In the genomic region with DNA sequence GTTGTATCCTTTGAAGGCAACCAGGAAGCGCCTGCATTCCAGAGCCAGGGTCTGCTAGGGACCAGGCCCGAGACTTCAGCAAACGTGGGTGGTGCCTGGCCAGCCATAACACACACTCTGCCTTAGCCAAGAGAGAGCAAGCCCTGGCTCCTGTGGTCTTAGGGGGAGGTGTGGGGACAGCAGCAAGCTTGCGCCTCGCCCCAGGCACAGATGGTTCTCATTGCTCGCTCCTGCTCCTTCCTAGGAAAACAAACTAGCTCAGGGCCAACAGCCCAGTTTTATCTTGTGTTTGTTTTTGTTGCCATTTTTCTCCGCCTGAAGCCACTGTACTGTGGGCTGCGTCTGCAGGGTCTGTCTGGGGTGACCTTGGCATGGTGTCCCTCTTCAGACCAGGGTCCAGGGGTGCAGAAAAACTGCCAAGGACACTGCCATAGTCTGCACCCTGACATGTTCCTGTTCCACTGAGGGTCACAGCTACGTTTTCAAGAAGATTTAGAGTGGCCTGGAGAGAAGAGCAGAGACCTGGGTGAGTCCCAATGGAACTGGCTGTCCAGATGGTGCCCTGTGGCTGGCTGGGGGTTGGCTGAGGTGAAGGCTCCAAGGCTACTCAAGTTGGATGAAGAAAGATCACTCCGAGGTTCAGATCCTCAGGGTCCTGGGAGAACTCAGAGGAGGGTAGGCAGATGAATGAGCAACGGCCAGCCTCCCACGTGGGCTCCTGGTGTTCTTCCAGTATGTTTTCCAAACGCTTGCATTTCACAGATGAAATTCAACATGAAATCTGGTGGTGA, we compare ENCODE assay signal across 8 mouse cellular contexts. TPM values are rescaled to one million over a fixed set of nuclear protein-coding genes. Genes with fewer than 3 reads are reported as not detected.
DNase-seq lines count a peak whose midpoint lies in the region; ATAC-seq lines count a peak whose summit lies in the region.

No protein-coding gene starts in this region.

- H3K9ac ChIP-seq in forebrain, embryonic 12.5 days, result peak overlapping the region; percentile 96; the same call in 1 of the 2 replicates
- H3K9ac ChIP-seq in midbrain, embryonic 13.5 days (replicated peaks), result peak overlapping the region; percentile 98

- H3K9me3 ChIP-seq in forebrain, embryonic 12.5 days, result no peaks in the 10 kb centered on the region
- no peaks in the 10 kb centered on the region for H3K9me3 ChIP-seq in limb, embryonic 10.5 days (replicated peaks)
- H3K9me3 ChIP-seq in midbrain, embryonic 13.5 days, result no peaks in the 10 kb centered on the region

- no peaks in the 10 kb centered on the region for H3K27me3 ChIP-seq in forebrain, embryonic 12.5 days
- no peaks in the 10 kb centered on the region for H3K27me3 ChIP-seq in limb, embryonic 10.5 days (ENCODE audit: low read depth, poor library complexity, severe bottlenecking)
- H3K27me3 ChIP-seq in midbrain, embryonic 13.5 days, result no peaks in the 10 kb centered on the region

- H3K4me2 ChIP-seq in forebrain, embryonic 12.5 days, result peak overlapping the region; percentile 96
- peak overlapping the region; percentile 96 for H3K4me2 ChIP-seq in midbrain, embryonic 13.5 days (replicated peaks)

- H3K4me3 ChIP-seq in forebrain, embryonic 12.5 days (replicated peaks), result peak overlapping the region; percentile 90; the same call in 1 of the 2 replicates
- H3K4me3 ChIP-seq in limb, embryonic 10.5 days, result peak overlapping the region; percentile 86
- H3K4me3 ChIP-seq in midbrain, embryonic 13.5 days (replicated peaks), result peak overlapping the region; percentile 96

- DNase-seq in adrenal gland, adult 2 months, result peak; percentile 46
- no peak for DNase-seq in adrenal gland, postnatal 4 days (ENCODE audit: low spot score in 2 of 2)
- DNase-seq in heart, postnatal 14 days, result peak; percentile 68 to 75
- peak; percentile 75 for DNase-seq in limb, embryonic 10.5 days (ENCODE audit: low spot score)

- H3K27ac ChIP-seq in forebrain, embryonic 12.5 days, result peak overlapping the region; percentile 87
- H3K27ac ChIP-seq in limb, embryonic 10.5 days, result peak overlapping the region; percentile 95
- peak overlapping the region; percentile 97 for H3K27ac ChIP-seq in midbrain, embryonic 13.5 days

- intact Hi-C loops in heart, postnatal 14 days (cut with DNase I), result loop anchor here (5.0 kb wide), 1 partner anchor 38 kb away; a partner anchor contains a TSS

- WGBS in forebrain, embryonic 12.5 days, result 73% methylated on average over 13 of the region's 13 CpGs
- WGBS in limb, embryonic 10.5 days, result 29% methylated on average over 13 of the region's 13 CpGs
- WGBS in midbrain, embryonic 13.5 days, result 69% methylated on average over 13 of the region's 13 CpGs

- no peak for ATAC-seq in forebrain, embryonic 12.5 days (ENCODE audit: low FRiP score)
- ATAC-seq in midbrain, embryonic 13.5 days, result 0 out of 2 replicates have a peak, but pooled peaks have one; percentile 4
- ATAC-seq in megakaryocyte progenitor cell, adult 5-6 weeks (replicated peaks; ENCODE audit: poor library complexity), result no peak
- no peak for ATAC-seq in inflammation-experienced regulatory T-cells, adult 6 months

- H3K36me3 ChIP-seq in forebrain, embryonic 12.5 days (replicated peaks), result no peaks in the 10 kb centered on the region; the same call in none of the 2 replicates
- H3K36me3 ChIP-seq in limb, embryonic 10.5 days, result peaks cover 25% of the 10 kb centered on the region
- no peaks in the 10 kb centered on the region for H3K36me3 ChIP-seq in midbrain, embryonic 13.5 days

- peaks cover 56% of the 10 kb centered on the region for H3K4me1 ChIP-seq in forebrain, embryonic 12.5 days
- peaks cover 71% of the 10 kb centered on the region for H3K4me1 ChIP-seq in limb, embryonic 10.5 days
- peaks cover 49% of the 10 kb centered on the region for H3K4me1 ChIP-seq in midbrain, embryonic 13.5 days (replicated peaks)

RNA-seq across cellular contexts. Expression of a gene that starts 0.8 kb away (rescaled TPM):
- 10 to 100 TPM in 1 of 2 experiments, 1 to 10 TPM in 1; 9.4 to 14.9 TPM for total RNA-seq in adrenal gland, adult 2 months (2021)
- 20.0 and 24.1 TPM in 2 replicates for polyA plus RNA-seq in adrenal gland, adult 2 months (2012; rRNA removed)
- total RNA-seq in adrenal gland, postnatal 4 days (2021), result 10 to 100 TPM; 33.7 to 39.7 TPM
- 102 and 108 TPM in 2 replicates for polyA plus RNA-seq in forebrain, embryonic 12.5 days (2016; fragmentation: Nextera tagmentation; extraction: Ambion mirVana)
- total RNA-seq in heart, postnatal 14 days (2021), result 100 to 1,000 TPM; 200 to 237 TPM
- 83.6 and 91.4 TPM in 2 replicates for polyA plus RNA-seq in limb, embryonic 10.5 days (2016; fragmentation: Nextera tagmentation; extraction: Ambion mirVana)
- polyA plus RNA-seq in midbrain, embryonic 13.5 days (2015; fragmentation: Nextera tagmentation; extraction: Ambion mirVana), result 147 and 162 TPM in 2 replicates
- total RNA-seq in megakaryocyte progenitor cell, adult 5-6 weeks (2015), result 6.7 and 7.1 TPM in 2 replicates
- total RNA-seq in megakaryocyte progenitor cell, adult 5-6 weeks (2017), result 7.4 and 11.9 TPM in 2 replicates
- polyA plus RNA-seq in inflammation-experienced regulatory T-cells, adult 6 months (2017; shearing (Covaris generic)), result 1 to 10 TPM; 3.8 to 5.0 (median 5.0) TPM

RNA-seq across cellular contexts. Expression of a gene that starts 20.1 kb away (rescaled TPM):
- 1 to 10 TPM in 1 of 2 experiments, under 1 TPM in 1; 0.58 to 1.0 TPM for total RNA-seq in adrenal gland, adult 2 months (2021)
- polyA plus RNA-seq in adrenal gland, adult 2 months (2012; rRNA removed), result 0.51 and 0.83 TPM in 2 replicates
- 1 to 10 TPM; 3.1 TPM for total RNA-seq in adrenal gland, postnatal 4 days (2021)
- polyA plus RNA-seq in forebrain, embryonic 12.5 days (2016; fragmentation: Nextera tagmentation; extraction: Ambion mirVana), result 0.34 and 0.45 TPM in 2 replicates
- total RNA-seq in heart, postnatal 14 days (2021), result under 1 TPM; 0.10 to 0.17 TPM
- 0.01 TPM in 1 of 2 replicates, not detected in the other for polyA plus RNA-seq in limb, embryonic 10.5 days (2016; fragmentation: Nextera tagmentation; extraction: Ambion mirVana)
- 0.17 and 0.23 TPM in 2 replicates for polyA plus RNA-seq in midbrain, embryonic 13.5 days (2015; fragmentation: Nextera tagmentation; extraction: Ambion mirVana)
- not detected in 2 replicates for total RNA-seq in megakaryocyte progenitor cell, adult 5-6 weeks (2015)
- not detected in 2 replicates for total RNA-seq in megakaryocyte progenitor cell, adult 5-6 weeks (2017)
- polyA plus RNA-seq in inflammation-experienced regulatory T-cells, adult 6 months (2017; shearing (Covaris generic)), result under 1 TPM in 1 of 3 experiments, not detected in 2; 0.04 TPM

RNA-seq across cellular contexts. Expression of a gene that starts 37.4 kb away (rescaled TPM):
- total RNA-seq in adrenal gland, adult 2 months (2021), result 10 to 100 TPM; 20.6 to 25.6 TPM
- polyA plus RNA-seq in adrenal gland, adult 2 months (2012; rRNA removed), result 30.6 and 31.1 TPM in 2 replicates
- 10 to 100 TPM; 17.5 to 18.6 TPM for total RNA-seq in adrenal gland, postnatal 4 days (2021)
- polyA plus RNA-seq in forebrain, embryonic 12.5 days (2016; fragmentation: Nextera tagmentation; extraction: Ambion mirVana), result 34.5 and 36.3 TPM in 2 replicates
- 10 to 100 TPM; 15.5 to 16.3 TPM for total RNA-seq in heart, postnatal 14 days (2021)
- 33.9 and 36.8 TPM in 2 replicates for polyA plus RNA-seq in limb, embryonic 10.5 days (2016; fragmentation: Nextera tagmentation; extraction: Ambion mirVana)
- 28.1 and 30.6 TPM in 2 replicates for polyA plus RNA-seq in midbrain, embryonic 13.5 days (2015; fragmentation: Nextera tagmentation; extraction: Ambion mirVana)
- 6.4 and 6.8 TPM in 2 replicates for total RNA-seq in megakaryocyte progenitor cell, adult 5-6 weeks (2015)
- total RNA-seq in megakaryocyte progenitor cell, adult 5-6 weeks (2017), result 5.8 and 6.9 TPM in 2 replicates
- 1 to 10 TPM; 7.6 to 8.7 (median 7.6) TPM for polyA plus RNA-seq in inflammation-experienced regulatory T-cells, adult 6 months (2017; shearing (Covaris generic))

RNA-seq across cellular contexts. Expression of a gene that starts 46.2 kb away (rescaled TPM):
- total RNA-seq in adrenal gland, adult 2 months (2021), result 1 to 10 TPM; 1.3 to 1.7 TPM
- polyA plus RNA-seq in adrenal gland, adult 2 months (2012; rRNA removed), result 4.9 and 5.0 TPM in 2 replicates
- 1 to 10 TPM; 1.1 to 1.2 TPM for total RNA-seq in adrenal gland, postnatal 4 days (2021)
- polyA plus RNA-seq in forebrain, embryonic 12.5 days (2016; fragmentation: Nextera tagmentation; extraction: Ambion mirVana), result 1.3 TPM in 2 replicates
- 1 to 10 TPM; 1.3 to 1.5 TPM for total RNA-seq in heart, postnatal 14 days (2021)
- polyA plus RNA-seq in limb, embryonic 10.5 days (2016; fragmentation: Nextera tagmentation; extraction: Ambion mirVana), result 0.49 and 0.54 TPM in 2 replicates
- polyA plus RNA-seq in midbrain, embryonic 13.5 days (2015; fragmentation: Nextera tagmentation; extraction: Ambion mirVana), result 1.4 and 2.3 TPM in 2 replicates
- total RNA-seq in megakaryocyte progenitor cell, adult 5-6 weeks (2015), result 27.3 and 33.3 TPM in 2 replicates
- 99.2 and 121 TPM in 2 replicates for total RNA-seq in megakaryocyte progenitor cell, adult 5-6 weeks (2017)
- polyA plus RNA-seq in inflammation-experienced regulatory T-cells, adult 6 months (2017; shearing (Covaris generic)), result 1 to 10 TPM in 2 of 3 experiments, under 1 TPM in 1; 0.53 to 2.1 (median 1.1) TPM

Comparison
In these comparisons a context has a peak if more than half of its experiments do, and no peak if none do; other contexts are left out.
1. DNase-seq: peak in adrenal gland, adult 2 months (single experiment), heart, postnatal 14 days (2 of 2) and limb, embryonic 10.5 days (single experiment); none in adrenal gland, postnatal 4 days (0 of 2).
2. Peak in every context shown above with its lines, with median percentiles within 50 percentile points of each other: H3K27ac ChIP-seq and H3K4me3 ChIP-seq.